Mouse (Mus musculus) testis, adult 2 months (tissue): ENCODE results near the gene 9130213A22Rik.

Source experiments
- CTCF ChIP-seq: fragments of 200-500 bp; IDR thresholded peaks from 2 replicates; pipeline ENCODE4 v1.5.1; 2012; ENCODE audit warnings: low read depth, mild to moderate bottlenecking, inconsistent platforms, low read length, moderate library complexity; ENCODE audit not compliant: control insufficient read depth, insufficient read depth, insufficient replicate concordance
- POLR2A ChIP-seq: fragments of 200-500 bp; IDR thresholded peaks from 2 replicates; pipeline ENCODE4 v1.6.1; 2012; ENCODE audit warnings: low read depth, mild to moderate bottlenecking, inconsistent platforms, low read length, moderate library complexity; ENCODE audit not compliant: control insufficient read depth

DNA sequence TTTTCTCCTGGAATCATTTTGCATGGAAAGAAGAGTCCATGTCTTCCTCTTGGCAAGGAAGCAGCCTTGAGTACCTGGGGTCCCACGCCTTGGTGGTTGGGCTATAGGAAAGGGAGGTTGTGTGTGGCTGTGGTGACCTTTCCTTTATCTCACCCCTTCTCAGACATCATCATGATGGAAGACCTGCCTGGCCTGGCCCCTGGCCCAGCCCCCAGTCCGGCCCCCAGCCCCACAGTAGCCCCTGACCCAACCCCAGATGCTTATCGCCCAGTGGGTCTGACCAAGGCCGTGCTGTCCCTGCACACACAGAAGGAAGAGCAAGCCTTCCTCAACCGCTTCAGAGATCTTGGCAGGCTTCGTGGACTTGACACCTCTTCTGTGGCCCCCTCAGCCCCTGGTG, 17.2 kb downstream of the 9130213A22Rik start:
- TF ChIP-seq CTCF: no peak
- no peak for TF ChIP-seq POLR2A
